Mouse (Mus musculus) ES-E14 (cell line): ENCODE data around the gene Tstd1. TPM values are rescaled to one million over a fixed set of nuclear protein-coding genes. Genes with fewer than 3 reads are reported as not detected.

Experiments
- DNase-seq: peaks from one replicate; pipeline ENCODE4 v3.0.0-alpha.2; 2013; ENCODE audit warnings: low read depth, low spot score
- H3K27ac ChIP-seq: 2 replicates; pipeline ENCODE4 v1.5.1; 2012; ENCODE audit warnings: low read depth, mild to moderate bottlenecking, low read length, moderate library complexity, mixed read lengths; ENCODE audit not compliant: poor library complexity, insufficient read depth, severe bottlenecking
- H3K36me3 ChIP-seq: 2 replicates; pipeline ENCODE4 v1.6.1; 2012; ENCODE audit warnings: mild to moderate bottlenecking, low read length, moderate library complexity, mixed read lengths; ENCODE audit not compliant: control insufficient read depth, poor library complexity, insufficient read depth, severe bottlenecking
- H3K4me1 ChIP-seq, 2 experiments: fragments of 150-350 bp in 1 of 2; sonication (generic) in 1 of 2; 2 replicates each; pipeline ENCODE4 v1.6.1; 2012; ENCODE audit warnings: low read length in 2 of 2, mild to moderate bottlenecking in 1 of 2, mixed read lengths in 1 of 2; ENCODE audit not compliant: control insufficient read depth in 2 of 2, insufficient read depth in 2 of 2, poor library complexity in 1 of 2
- H3K4me3 ChIP-seq, 2 experiments: fragments of 150-350 bp in 1 of 2; sonication (generic) in 1 of 2; 2 replicates each; pipeline ENCODE4 v1.5.1; 2012; ENCODE audit warnings: low read length in 2 of 2, low read depth in 1 of 2, mild to moderate bottlenecking in 1 of 2, mixed read lengths in 1 of 2; ENCODE audit not compliant: insufficient read depth in 1 of 2, poor library complexity in 1 of 2, severe bottlenecking in 1 of 2
- H3K9ac ChIP-seq: 2 replicates; pipeline ENCODE4 v1.6.1; 2012; ENCODE audit warnings: low read depth, mild to moderate bottlenecking, low read length, mixed read lengths; ENCODE audit not compliant: poor library complexity, insufficient read depth, severe bottlenecking
- H3K9me3 ChIP-seq: fragments of 150-350 bp; sonication (generic); 2 replicates; pipeline ENCODE4 v1.6.1; 2012; ENCODE audit warnings: low read depth, mild to moderate bottlenecking, low read length; ENCODE audit not compliant: control insufficient read depth, insufficient read depth
- CHD2 ChIP-seq: IDR thresholded peaks from 2 replicates; pipeline ENCODE4 v1.6.1; 2014; ENCODE audit warnings: mild to moderate bottlenecking, low read depth, low read length, inconsistent platforms
- HCFC1 ChIP-seq: IDR thresholded peaks from 2 replicates; pipeline ENCODE4 v1.6.1; 2012; ENCODE audit warnings: low read length, inconsistent platforms, borderline replicate concordance; ENCODE audit not compliant: insufficient read depth
- MAFK ChIP-seq: IDR thresholded peaks from 2 replicates; pipeline ENCODE4 v1.6.1; 2014; ENCODE audit warnings: mild to moderate bottlenecking, low read depth, low read length, inconsistent platforms; ENCODE audit not compliant: insufficient read depth
- ZC3H11A ChIP-seq: IDR thresholded peaks from 2 replicates; pipeline ENCODE4 v1.6.1; 2012; ENCODE audit warnings: low read depth, mild to moderate bottlenecking, inconsistent platforms, low read length, borderline replicate concordance
- ZNF384 ChIP-seq: IDR thresholded peaks from 2 replicates; pipeline ENCODE4 v1.6.1; 2012; ENCODE audit warnings: low read depth, low read length, inconsistent platforms
- in situ Hi-C, 2 experiments: fragments of 600-800 bp; cut with MboI; formaldehyde crosslinking; loops; one replicate each; pipeline ENCODE4 v1.15.1; 2025; ENCODE audit warnings: low sequenced_read_pairs in 2 of 2, inconsistent platforms in 1 of 2; ENCODE audit not compliant: unreplicated experiment in 2 of 2
- total RNA-seq: library from RNA; depleted of rRNA; stranded (reverse); fragments of 300-350 nt; gene quantifications from 2 replicates; pipeline ENCODE4 v1.2.3, GENCODE M21; 2012

Tstd1 gene
- total RNA-seq, 1 experiment = 6.2 TPM

GRCm38 (mm10) chr1:171447692-171448091 is 29.0 kb downstream of the Tstd1 start:
- no peak overlapping the region for H3K27ac ChIP-seq
- no peak for DNase-seq
- no peaks in the 10 kb centered on the region for H3K9me3 ChIP-seq
- peaks cover 2 to 11% of the 10 kb centered on the region in 2 experiments; a peak in 3 of 4 replicates for H3K4me1 ChIP-seq
- no peaks in the 10 kb centered on the region; the same call in 1 of the 2 replicates for H3K36me3 ChIP-seq
- no peak overlapping the region for H3K4me3 ChIP-seq
- in situ Hi-C loops = no loop called here
- peak overlapping the region; percentile 18; the same call in 1 of the 2 replicates for H3K9ac ChIP-seq
- TF ChIP-seq ZNF384 = no peak

- H3K27ac ChIP-seq = no peak overlapping the region
- no peak overlapping the region for H3K9ac ChIP-seq
- peaks cover 2% of the 10 kb centered on the region; the same call in 1 of the 2 replicates for H3K36me3 ChIP-seq
- TF ChIP-seq MAFK (no peak), ZNF384 (no peak), CHD2 (no peak), ZC3H11A (no peak), HCFC1 (no peak)
- no peak for DNase-seq
- peaks cover 2 to 8% of the 10 kb centered on the region in 2 experiments; a peak in 3 of 4 replicates for H3K4me1 ChIP-seq
- no peaks in the 10 kb centered on the region for H3K9me3 ChIP-seq
- no peak overlapping the region for H3K4me3 ChIP-seq
- in situ Hi-C loops = no loop called here
These were observed 31.4 kb downstream of the Tstd1 start for GRCm38 (mm10) chr1:171450062-171450461.

GRCm38 (mm10) chr1:171451001-171451400 is 32.3 kb downstream of the Tstd1 start:
- no peaks in the 10 kb centered on the region for H3K9me3 ChIP-seq
- H3K4me1 ChIP-seq = peaks cover 2 to 8% of the 10 kb centered on the region in 2 experiments; a peak in 3 of 4 replicates
- no peak overlapping the region for H3K27ac ChIP-seq
- TF ChIP-seq HCFC1 (no peak), MAFK (no peak), CHD2 (no peak), ZNF384 (no peak), ZC3H11A (no peak)
- no peak overlapping the region for H3K4me3 ChIP-seq
- no peak for DNase-seq
- no peak overlapping the region for H3K9ac ChIP-seq
- in situ Hi-C loops = no loop called here
- H3K36me3 ChIP-seq = peaks cover 2% of the 10 kb centered on the region; the same call in 1 of the 2 replicates

- Histone ChIP-seq H3K27ac (no peak overlapping the region; the same call in 1 of the 2 replicates), H3K9me3 (no peaks in the 10 kb centered on the region), H3K4me1 (peaks cover 2 to 11% of the 10 kb centered on the region in 2 experiments; a peak in 3 of 4 replicates), H3K36me3 (peaks cover 4% of the 10 kb centered on the region; the same call in 1 of the 2 replicates), H3K9ac (no peak overlapping the region), H3K4me3 (no peak overlapping the region)
- DNase-seq = no peak
- TF ChIP-seq ZC3H11A (no peak), HCFC1 (no peak), MAFK (no peak), ZNF384 (no peak), CHD2 (no peak)
- in situ Hi-C loops = no loop called here
These were observed 33.9 kb downstream of the Tstd1 start for GRCm38 (mm10) chr1:171452522-171452921.

GRCm38 (mm10) chr1:171452923-171453322 is 34.3 kb downstream of the Tstd1 start:
- peaks cover 4% of the 10 kb centered on the region; the same call in 1 of the 2 replicates for H3K36me3 ChIP-seq
- DNase-seq = no peak
- in situ Hi-C loops = no loop called here

More at GRCm38 (mm10) chr1:171452923-171453322, 34.3 kb downstream of the Tstd1 start:
- H3K9me3 ChIP-seq = no peaks in the 10 kb centered on the region
- TF ChIP-seq ZNF384 (no peak), ZC3H11A (no peak), CHD2 (no peak), HCFC1 (no peak), MAFK (no peak)
- H3K9ac ChIP-seq = no peak overlapping the region
- no peak overlapping the region; the same call in 1 of the 2 replicates for H3K27ac ChIP-seq
- H3K4me3 ChIP-seq = no peak overlapping the region
- H3K4me1 ChIP-seq = peaks cover 2 to 11% of the 10 kb centered on the region in 2 experiments; a peak in 3 of 4 replicates
